Mouse (Mus musculus) cerebellum, adult 11 months (tissue): ENCODE results near the gene Crtc2.
A peak's percentile ranks its signal among the peaks of the same experiment; 100 is the strongest.

Experiments
- DNase-seq: peaks from one replicate; pipeline ENCODE4 v3.0.0; 2022

The Crtc2 gene

GRCm38 (mm10) chr3:90253653-90254418, at the start of gene Crtc2:
Crtc2 (plus strand) TSS chr3:90254163.
- DNase-seq = peak; percentile 95

GRCm38 (mm10) chr3:90204582-90204981, 49.4 kb upstream of the Crtc2 start:
- DNase-seq = no peak

- no peak for DNase-seq
These were observed 45.3 kb upstream of the Crtc2 start for GRCm38 (mm10) chr3:90208662-90209061.

- DNase-seq = no peak
These were observed 43.9 kb upstream of the Crtc2 start for GRCm38 (mm10) chr3:90209908-90210566.

GRCm38 (mm10) chr3:90211475-90212398, 42.2 kb upstream of the Crtc2 start:
- no peak for DNase-seq

- DNase-seq = no peak
These were observed 41.2 kb upstream of the Crtc2 start for GRCm38 (mm10) chr3:90212723-90213122.

- DNase-seq = peak; percentile 82
These were observed 40.5 kb upstream of the Crtc2 start, which contains the start of the genes Rps27 and Rab13 for GRCm38 (mm10) chr3:90213377-90213866. Rps27 (minus strand) TSS chr3:90213651. Rab13 (plus strand) TSS chr3:90213695.

GRCm38 (mm10) chr3:90213956-90214684, 39.8 kb upstream of the Crtc2 start:
- DNase-seq = peak; percentile 25

- no peak for DNase-seq
These were observed 38.1 kb upstream of the Crtc2 start for GRCm38 (mm10) chr3:90215825-90216380.

GRCm38 (mm10) chr3:90220088-90220487, 33.9 kb upstream of the Crtc2 start:
- DNase-seq = peak; percentile 57

- DNase-seq = peak; percentile 30
These were observed 33.4 kb upstream of the Crtc2 start for GRCm38 (mm10) chr3:90220531-90220951.

GRCm38 (mm10) chr3:90221123-90221522, 32.8 kb upstream of the Crtc2 start:
- DNase-seq = no peak

- DNase-seq = no peak
These were observed 31.5 kb upstream of the Crtc2 start for GRCm38 (mm10) chr3:90222455-90222854.

- no peak for DNase-seq
These were observed 31.0 kb upstream of the Crtc2 start for GRCm38 (mm10) chr3:90222941-90223340.

- no peak for DNase-seq
These were observed 29.6 kb upstream of the Crtc2 start for GRCm38 (mm10) chr3:90224331-90224730.

GRCm38 (mm10) chr3:90231075-90231474, 22.9 kb upstream of the Crtc2 start:
- no peak for DNase-seq

GRCm38 (mm10) chr3:90231507-90232333, 22.2 kb upstream of the Crtc2 start, which contains the start of gene Jtb:
Jtb (plus strand) TSS chr3:90231597.
- DNase-seq = peak; percentile 88

GRCm38 (mm10) chr3:90241251-90241650, 12.7 kb upstream of the Crtc2 start:
- DNase-seq = no peak

GRCm38 (mm10) chr3:90241669-90242358, 12.1 kb upstream of the Crtc2 start:
- DNase-seq = no peak
